Mouse (Mus musculus): ENCODE data around the gene Btbd9. TPM values are rescaled to one million over a fixed set of nuclear protein-coding genes. Genes with fewer than 3 reads are reported as not detected.

The Btbd9 gene
- polyA plus RNA-seq, 1 experiment = 25.6 TPM

DNA sequence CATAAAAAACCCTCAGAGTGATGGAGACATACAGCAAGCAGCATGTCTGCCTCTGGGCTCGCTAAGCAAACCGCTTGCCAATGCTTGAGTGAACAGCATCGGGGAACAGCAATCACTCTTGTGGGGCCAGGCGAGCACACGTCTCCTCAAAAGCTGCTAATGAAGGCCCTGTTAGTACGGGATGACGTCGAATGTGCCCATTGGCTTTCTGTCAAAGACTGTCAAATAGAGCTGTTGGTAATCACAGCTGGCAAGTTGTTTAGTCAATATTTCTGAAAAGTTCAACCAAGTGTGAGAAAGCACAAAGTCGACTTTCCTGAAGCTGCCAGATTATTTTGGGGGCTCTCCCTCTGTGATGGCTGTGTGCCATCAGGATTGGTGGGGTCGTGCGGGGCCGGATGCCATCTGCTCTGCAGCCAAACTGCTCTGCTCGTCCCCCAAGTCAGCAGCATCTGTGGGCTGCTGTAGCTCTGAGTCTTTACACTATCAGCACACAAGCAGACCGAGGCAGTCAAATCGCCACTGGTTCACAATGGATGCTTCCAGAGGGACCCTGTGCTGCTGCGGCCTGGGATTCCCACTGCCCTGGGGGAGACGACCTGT lies 334.5 kb downstream of the Btbd9 start:
- Histone ChIP-seq H3K4me3 (ENCODE audit: insufficient read depth, low read depth, low read length) (no peak overlapping the region), H3K36me3 (ENCODE audit: control insufficient read depth, insufficient read depth, low read length) (no peaks in the 10 kb centered on the region), H3K4me1 (ENCODE audit: control insufficient read depth, insufficient read depth, low read length) (no peaks in the 10 kb centered on the region; the same call in 1 of the 2 replicates), H3K27ac (ENCODE audit: insufficient read depth, low read depth, low read length) (no peak overlapping the region), H3K27me3 (replicated peaks; ENCODE audit: control insufficient read depth, insufficient read depth, low read length) (no peaks in the 10 kb centered on the region)
- TF ChIP-seq POLR2A (IDR thresholded peaks at IDR 0.05; ENCODE audit: low read depth, low read length) = no peak
- no peak for TF ChIP-seq CTCF (conservative IDR thresholded peaks at IDR 0.05; ENCODE audit: insufficient read depth, insufficient read length, low read depth, low read length)
- no peak for DNase-seq
- WGBS = 59% methylated on average over 17 of the region's 17 CpGs

DNA sequence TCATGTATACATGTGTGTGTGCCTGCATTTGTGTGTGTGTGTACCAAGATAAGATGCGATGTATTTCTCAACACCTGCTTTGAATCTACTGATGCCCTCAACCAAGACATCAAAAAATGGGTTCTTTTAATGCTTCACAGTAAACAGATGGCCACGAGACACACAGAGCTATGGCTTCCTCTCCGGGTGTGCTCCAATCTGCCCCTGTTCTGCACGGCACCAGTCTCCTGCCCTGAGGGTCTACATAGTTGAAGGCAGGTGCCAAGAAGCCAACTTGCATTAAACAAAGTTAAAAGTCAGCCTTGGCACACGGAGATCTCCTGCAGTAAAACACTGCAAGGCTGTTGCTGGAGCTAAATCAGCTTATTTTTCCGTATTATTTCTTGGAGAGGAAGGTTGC lies 335.2 kb downstream of the Btbd9 start:
- no peaks in the 10 kb centered on the region; the same call in 1 of the 2 replicates for H3K4me1 ChIP-seq (ENCODE audit: control insufficient read depth, insufficient read depth, low read length)
- peak; percentile 52 for DNase-seq
- no peak overlapping the region for H3K4me3 ChIP-seq (ENCODE audit: insufficient read depth, low read depth, low read length)
- TF ChIP-seq POLR2A (IDR thresholded peaks at IDR 0.05; ENCODE audit: low read depth, low read length) (no peak), CTCF (conservative IDR thresholded peaks at IDR 0.05; ENCODE audit: insufficient read depth, insufficient read length, low read depth, low read length) (no peak)
- no peaks in the 10 kb centered on the region for H3K36me3 ChIP-seq (ENCODE audit: control insufficient read depth, insufficient read depth, low read length)
- H3K27ac ChIP-seq (ENCODE audit: insufficient read depth, low read depth, low read length) = no peak overlapping the region
- 74% methylated on average over 6 of the region's 6 CpGs for WGBS
- H3K27me3 ChIP-seq (replicated peaks; ENCODE audit: control insufficient read depth, insufficient read depth, low read length) = no peaks in the 10 kb centered on the region

DNA sequence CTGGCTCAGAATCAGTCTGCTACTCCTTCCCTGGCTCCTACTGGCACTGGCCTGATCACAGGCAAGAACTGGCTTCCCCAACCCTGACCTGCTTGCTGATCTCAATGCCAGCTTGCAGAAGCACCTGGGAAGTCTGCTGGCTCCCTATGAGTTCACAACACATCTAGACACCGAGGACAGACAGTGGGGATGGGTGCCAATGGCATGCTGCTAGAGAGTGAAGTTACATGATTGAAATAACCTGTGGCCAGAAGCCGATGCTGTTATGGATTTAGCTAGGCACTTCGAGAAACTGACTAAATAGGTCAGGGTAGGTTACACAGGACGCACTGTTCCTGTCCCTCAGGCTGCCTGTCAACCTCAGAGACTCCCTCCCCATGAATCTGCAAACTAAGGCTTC lies 335.6 kb downstream of the Btbd9 start:
- no peak for TF ChIP-seq POLR2A (IDR thresholded peaks at IDR 0.05; ENCODE audit: low read depth, low read length)
- no peak for TF ChIP-seq CTCF (conservative IDR thresholded peaks at IDR 0.05; ENCODE audit: insufficient read depth, insufficient read length, low read depth, low read length)
- Histone ChIP-seq H3K27me3 (replicated peaks; ENCODE audit: control insufficient read depth, insufficient read depth, low read length) (no peaks in the 10 kb centered on the region), H3K36me3 (ENCODE audit: control insufficient read depth, insufficient read depth, low read length) (no peaks in the 10 kb centered on the region), H3K4me3 (ENCODE audit: insufficient read depth, low read depth, low read length) (no peak overlapping the region), H3K4me1 (ENCODE audit: control insufficient read depth, insufficient read depth, low read length) (no peaks in the 10 kb centered on the region), H3K27ac (ENCODE audit: insufficient read depth, low read depth, low read length) (no peak overlapping the region)
- DNase-seq = peak; percentile 31
- 71% methylated on average over 4 of the region's 4 CpGs for WGBS

DNA sequence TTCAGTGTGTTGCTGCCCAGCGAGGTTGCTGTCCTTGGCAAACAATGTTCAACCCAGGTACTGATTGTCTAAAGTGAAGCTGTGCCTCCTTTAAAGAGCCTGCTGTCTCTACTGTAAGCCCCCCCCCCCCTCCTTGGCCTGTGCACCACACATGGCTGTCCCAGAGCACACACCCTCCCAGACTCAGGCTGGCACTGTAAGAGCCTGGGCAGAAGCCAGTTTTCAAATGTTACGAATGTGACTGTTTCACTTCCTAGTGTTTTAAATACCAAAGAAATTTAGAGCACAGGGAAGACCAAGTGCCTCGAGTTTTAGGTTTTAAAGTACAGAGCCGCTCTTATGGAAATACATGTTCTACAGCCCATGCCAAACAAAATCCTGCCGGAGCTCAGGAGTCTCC lies 336.8 kb downstream of the Btbd9 start:
- no peak overlapping the region for H3K4me3 ChIP-seq (ENCODE audit: insufficient read depth, low read depth, low read length)
- H3K36me3 ChIP-seq (ENCODE audit: control insufficient read depth, insufficient read depth, low read length) = no peaks in the 10 kb centered on the region
- WGBS = 63% methylated on average over 5 of the region's 5 CpGs
- peak; percentile 27 for DNase-seq
- TF ChIP-seq CTCF (conservative IDR thresholded peaks at IDR 0.05; ENCODE audit: insufficient read depth, insufficient read length, low read depth, low read length) = no peak
- no peak for TF ChIP-seq POLR2A (IDR thresholded peaks at IDR 0.05; ENCODE audit: low read depth, low read length)
- H3K4me1 ChIP-seq (ENCODE audit: control insufficient read depth, insufficient read depth, low read length) = no peaks in the 10 kb centered on the region
- H3K27me3 ChIP-seq (replicated peaks; ENCODE audit: control insufficient read depth, insufficient read depth, low read length) = no peaks in the 10 kb centered on the region
- no peak overlapping the region for H3K27ac ChIP-seq (ENCODE audit: insufficient read depth, low read depth, low read length)

DNA sequence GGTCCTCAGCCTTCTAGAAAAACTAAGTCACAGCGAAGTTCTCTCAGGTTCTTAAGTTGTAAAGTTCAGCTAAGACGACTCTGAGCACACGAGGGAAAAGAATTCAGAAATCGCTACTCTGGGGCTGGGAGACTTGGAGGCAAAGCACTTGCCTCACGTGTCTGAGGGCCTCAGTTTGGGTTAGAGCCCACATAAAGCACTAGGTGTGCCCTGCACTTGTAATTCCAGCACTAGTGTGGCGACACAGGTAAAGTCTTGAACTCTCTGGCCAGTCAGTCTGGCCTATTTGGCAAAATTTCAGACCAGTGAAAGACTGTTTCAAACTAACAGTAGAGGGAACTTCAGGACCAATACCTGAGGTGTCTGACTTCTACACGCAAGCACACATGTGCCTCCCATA lies 338.7 kb downstream of the Btbd9 start:
- no peaks in the 10 kb centered on the region for H3K36me3 ChIP-seq (ENCODE audit: control insufficient read depth, insufficient read depth, low read length)
- no peak for TF ChIP-seq CTCF (conservative IDR thresholded peaks at IDR 0.05; ENCODE audit: insufficient read depth, insufficient read length, low read depth, low read length)
- no peak for TF ChIP-seq POLR2A (IDR thresholded peaks at IDR 0.05; ENCODE audit: low read depth, low read length)
- no peaks in the 10 kb centered on the region for H3K4me1 ChIP-seq (ENCODE audit: control insufficient read depth, insufficient read depth, low read length)
- WGBS = 90% methylated on average over 7 of the region's 7 CpGs
- no peak overlapping the region for H3K4me3 ChIP-seq (ENCODE audit: insufficient read depth, low read depth, low read length)
- H3K27ac ChIP-seq (ENCODE audit: insufficient read depth, low read depth, low read length) = no peak overlapping the region
- peak; percentile 37 for DNase-seq
- no peaks in the 10 kb centered on the region for H3K27me3 ChIP-seq (replicated peaks; ENCODE audit: control insufficient read depth, insufficient read depth, low read length)

DNA sequence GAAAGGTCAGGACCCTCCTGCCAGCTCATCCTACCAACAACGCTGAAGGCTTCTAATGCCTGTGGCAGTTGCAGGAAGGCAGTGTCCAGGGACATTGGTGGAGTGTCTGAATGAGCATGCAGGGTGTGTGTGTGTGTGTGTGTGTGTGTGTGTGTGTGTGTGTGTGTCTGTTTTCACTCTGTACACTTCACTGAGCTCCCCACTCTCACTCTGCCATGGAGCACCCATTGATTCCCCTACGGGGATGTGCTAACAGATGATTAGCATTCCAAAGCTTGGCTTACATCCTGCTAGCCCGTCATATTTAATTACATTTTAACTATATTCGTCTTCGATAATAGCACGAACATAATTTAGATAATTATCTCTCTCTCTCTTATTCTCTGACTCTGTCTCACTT lies 339.7 kb downstream of the Btbd9 start:
- no peak for TF ChIP-seq POLR2A (IDR thresholded peaks at IDR 0.05; ENCODE audit: low read depth, low read length)
- TF ChIP-seq CTCF (conservative IDR thresholded peaks at IDR 0.05; ENCODE audit: insufficient read depth, insufficient read length, low read depth, low read length) = no peak
- 50% methylated on average over 6 of the region's 6 CpGs for WGBS
- Histone ChIP-seq H3K27me3 (replicated peaks; ENCODE audit: control insufficient read depth, insufficient read depth, low read length) (no peaks in the 10 kb centered on the region), H3K36me3 (ENCODE audit: control insufficient read depth, insufficient read depth, low read length) (no peaks in the 10 kb centered on the region), H3K27ac (ENCODE audit: insufficient read depth, low read depth, low read length) (no peak overlapping the region), H3K4me1 (ENCODE audit: control insufficient read depth, insufficient read depth, low read length) (no peaks in the 10 kb centered on the region), H3K4me3 (ENCODE audit: insufficient read depth, low read depth, low read length) (no peak overlapping the region)
- DNase-seq = no peak

DNA sequence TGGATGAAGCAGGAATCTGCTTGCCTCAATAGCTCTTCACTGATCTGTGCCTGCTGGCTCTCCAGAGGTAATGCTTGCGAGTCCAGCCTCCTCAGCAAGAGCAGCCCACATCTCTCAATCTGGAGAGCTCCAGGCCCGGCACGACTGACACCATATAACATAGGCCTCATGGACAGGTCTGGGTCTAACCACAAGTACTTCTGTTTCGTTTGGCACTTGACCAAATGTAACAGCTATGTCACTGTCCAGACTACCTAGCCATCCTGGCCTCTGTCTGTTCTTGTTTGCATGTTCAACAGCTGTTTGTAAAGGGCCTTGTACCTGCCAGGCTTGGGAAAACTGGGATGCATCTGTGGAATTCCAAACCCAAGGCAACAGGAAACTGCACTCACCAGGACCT lies 340.9 kb downstream of the Btbd9 start:
- Histone ChIP-seq H3K36me3 (ENCODE audit: control insufficient read depth, insufficient read depth, low read length) (no peaks in the 10 kb centered on the region), H3K4me3 (ENCODE audit: insufficient read depth, low read depth, low read length) (no peak overlapping the region), H3K27ac (ENCODE audit: insufficient read depth, low read depth, low read length) (no peak overlapping the region), H3K4me1 (ENCODE audit: control insufficient read depth, insufficient read depth, low read length) (no peaks in the 10 kb centered on the region), H3K27me3 (replicated peaks; ENCODE audit: control insufficient read depth, insufficient read depth, low read length) (no peaks in the 10 kb centered on the region)
- WGBS = 69% methylated on average over 4 of the region's 4 CpGs
- TF ChIP-seq CTCF (conservative IDR thresholded peaks at IDR 0.05; ENCODE audit: insufficient read depth, insufficient read length, low read depth, low read length) (no peak), POLR2A (IDR thresholded peaks at IDR 0.05; ENCODE audit: low read depth, low read length) (no peak)
- no peak for DNase-seq
